Mouse (Mus musculus): Measurements from ENCODE around the gene Insig1. TPM values are rescaled to one million over a fixed set of nuclear protein-coding genes. Genes with fewer than 3 reads are reported as not detected.

Gene Insig1
- polyA plus RNA-seq, 1 experiment = 91.6 TPM

DNA sequence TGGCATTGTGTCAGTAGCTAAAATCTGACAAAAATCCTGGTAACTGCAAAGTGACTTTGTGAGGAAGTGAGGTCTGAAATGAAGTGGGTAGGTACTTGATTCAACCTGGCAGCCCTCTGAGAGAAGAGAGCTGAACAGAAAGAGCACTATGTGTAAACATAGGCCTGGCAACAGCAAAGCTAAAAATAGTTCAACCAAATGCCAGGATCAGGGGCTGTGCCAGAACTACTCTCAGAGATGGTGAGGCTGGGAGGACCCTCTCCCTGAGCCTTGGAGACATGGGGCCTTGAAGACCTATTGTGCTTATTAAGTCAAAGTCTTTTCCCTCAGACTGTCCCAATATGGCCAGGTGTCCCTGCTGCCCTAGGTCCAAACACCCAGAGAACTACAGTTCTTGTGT lies 10.7 kb upstream of the Insig1 start:
- H3K4me3 ChIP-seq (ENCODE audit: insufficient read depth, low read length) = no peak overlapping the region
- H3K27ac ChIP-seq (ENCODE audit: insufficient read depth, low read length) = no peak overlapping the region
- peaks cover 6% of the 10 kb centered on the region for H3K4me1 ChIP-seq (ENCODE audit: control insufficient read depth, insufficient read depth, low read length)
- TF ChIP-seq CTCF (IDR thresholded peaks at IDR 0.05; ENCODE audit: extremely low read depth, insufficient read depth, low read length) (no peak), POLR2A (IDR thresholded peaks at IDR 0.05; ENCODE audit: extremely low read depth, insufficient read depth, low read length) (no peak)

DNA sequence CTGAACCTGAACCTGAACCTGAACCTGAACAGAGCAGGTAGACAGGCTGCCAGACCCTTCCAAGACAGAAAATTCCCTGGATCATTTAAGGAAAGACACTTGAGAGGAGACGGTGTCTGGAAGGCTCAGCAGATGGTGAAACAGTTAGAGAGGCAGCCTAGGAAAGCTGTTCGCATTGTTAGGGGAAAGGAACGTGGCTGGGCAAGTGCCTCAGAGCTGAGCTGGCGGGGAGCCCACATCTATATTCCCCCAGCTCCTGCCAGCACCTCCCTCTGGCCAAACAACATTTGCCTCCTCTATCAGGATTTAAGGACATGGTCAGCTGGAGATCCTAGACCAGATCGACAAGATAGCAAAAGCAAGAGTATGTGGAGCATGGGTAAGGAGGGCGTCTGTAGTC lies 10.2 kb upstream of the Insig1 start:
- TF ChIP-seq CTCF (IDR thresholded peaks at IDR 0.05; ENCODE audit: extremely low read depth, insufficient read depth, low read length) (no peak), POLR2A (IDR thresholded peaks at IDR 0.05; ENCODE audit: extremely low read depth, insufficient read depth, low read length) (no peak)
- Histone ChIP-seq H3K27ac (ENCODE audit: insufficient read depth, low read length) (no peak overlapping the region), H3K4me1 (ENCODE audit: control insufficient read depth, insufficient read depth, low read length) (peaks cover 6% of the 10 kb centered on the region), H3K4me3 (ENCODE audit: insufficient read depth, low read length) (no peak overlapping the region)

DNA sequence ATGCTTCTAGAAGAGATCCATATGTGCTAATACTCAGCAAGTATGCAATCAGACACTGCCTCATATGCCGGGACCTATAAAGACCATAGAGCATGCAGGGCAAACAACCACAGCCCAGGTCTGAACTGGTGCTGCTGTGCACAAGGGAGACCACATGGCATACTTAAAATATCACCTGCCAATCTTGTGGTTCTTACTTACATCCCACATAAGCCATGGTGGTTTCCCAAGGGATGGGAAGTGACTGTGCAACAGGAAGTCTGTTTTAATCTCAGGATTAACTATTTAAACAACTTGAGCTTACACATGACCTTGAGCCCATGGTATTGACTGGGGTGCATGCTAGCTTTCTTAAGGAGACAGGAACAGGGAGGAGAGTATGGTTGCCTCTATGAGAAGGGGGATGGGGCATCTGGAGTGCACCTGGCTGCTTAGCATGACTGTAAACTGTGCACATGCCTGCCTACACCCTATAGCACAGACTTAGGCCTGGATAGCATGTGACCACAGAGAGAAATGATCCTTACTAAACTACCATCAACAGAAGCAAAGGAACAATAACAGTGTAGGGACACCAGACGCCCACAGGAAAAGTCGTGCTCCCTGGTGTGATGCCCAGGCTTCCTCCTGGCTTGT lies 7.1 kb upstream of the Insig1 start:
- no peak for TF ChIP-seq CTCF (IDR thresholded peaks at IDR 0.05; ENCODE audit: extremely low read depth, insufficient read depth, low read length)
- TF ChIP-seq POLR2A (IDR thresholded peaks at IDR 0.05; ENCODE audit: extremely low read depth, insufficient read depth, low read length) = no peak
- Histone ChIP-seq H3K4me3 (ENCODE audit: insufficient read depth, low read length) (no peak overlapping the region), H3K4me1 (ENCODE audit: control insufficient read depth, insufficient read depth, low read length) (peaks cover 6% of the 10 kb centered on the region), H3K27ac (ENCODE audit: insufficient read depth, low read length) (no peak overlapping the region)

DNA sequence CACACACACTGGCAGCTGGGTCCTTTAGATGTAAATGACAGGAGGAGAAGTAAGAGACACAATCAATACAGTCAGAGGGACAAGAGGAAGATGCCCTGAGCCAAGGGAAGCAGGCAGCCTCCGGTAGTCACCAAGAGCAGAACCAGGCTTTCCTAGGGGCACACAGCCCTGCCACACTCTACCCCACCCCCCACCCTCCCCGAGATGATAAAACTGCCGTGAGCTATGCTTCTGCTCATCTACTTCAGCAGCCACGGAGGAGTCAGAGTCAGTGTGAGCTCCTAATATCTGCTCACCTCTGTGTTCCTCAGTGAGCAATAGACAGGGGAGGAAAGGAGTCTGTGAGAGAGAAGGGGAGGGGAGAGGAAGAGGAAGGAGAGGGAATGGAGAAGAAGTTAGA lies 5.9 kb upstream of the Insig1 start:
- Histone ChIP-seq H3K27ac (ENCODE audit: insufficient read depth, low read length) (no peak overlapping the region), H3K4me1 (ENCODE audit: control insufficient read depth, insufficient read depth, low read length) (peaks cover 10% of the 10 kb centered on the region), H3K4me3 (ENCODE audit: insufficient read depth, low read length) (no peak overlapping the region)
- TF ChIP-seq CTCF (IDR thresholded peaks at IDR 0.05; ENCODE audit: extremely low read depth, insufficient read depth, low read length) (no peak), POLR2A (IDR thresholded peaks at IDR 0.05; ENCODE audit: extremely low read depth, insufficient read depth, low read length) (no peak)

DNA sequence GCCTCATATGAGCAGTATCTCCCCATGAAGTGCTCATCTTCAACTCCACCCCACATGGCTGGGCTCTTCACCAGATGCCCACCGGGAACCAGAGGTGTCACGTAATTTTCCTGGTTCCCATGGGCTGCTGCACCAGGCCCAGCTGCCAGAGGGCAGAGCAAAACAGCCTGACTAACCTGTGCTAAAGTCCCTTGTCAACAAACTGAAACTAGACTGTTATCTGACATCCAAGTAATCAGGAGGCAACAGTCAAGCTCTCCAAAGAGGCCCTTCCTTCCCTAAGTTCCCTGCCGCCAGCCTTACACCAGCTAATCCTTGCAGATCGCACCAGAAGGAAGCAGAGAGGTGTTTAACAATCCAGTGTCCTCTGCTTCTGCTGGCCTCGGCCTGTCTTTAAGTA lies 4.9 kb upstream of the Insig1 start:
- TF ChIP-seq POLR2A (IDR thresholded peaks at IDR 0.05; ENCODE audit: extremely low read depth, insufficient read depth, low read length) = no peak
- TF ChIP-seq CTCF (IDR thresholded peaks at IDR 0.05; ENCODE audit: extremely low read depth, insufficient read depth, low read length) = no peak
- Histone ChIP-seq H3K27ac (ENCODE audit: insufficient read depth, low read length) (no peak overlapping the region), H3K4me3 (ENCODE audit: insufficient read depth, low read length) (no peak overlapping the region), H3K4me1 (ENCODE audit: control insufficient read depth, insufficient read depth, low read length) (peaks cover 7% of the 10 kb centered on the region; the same call in 1 of the 2 replicates)

DNA sequence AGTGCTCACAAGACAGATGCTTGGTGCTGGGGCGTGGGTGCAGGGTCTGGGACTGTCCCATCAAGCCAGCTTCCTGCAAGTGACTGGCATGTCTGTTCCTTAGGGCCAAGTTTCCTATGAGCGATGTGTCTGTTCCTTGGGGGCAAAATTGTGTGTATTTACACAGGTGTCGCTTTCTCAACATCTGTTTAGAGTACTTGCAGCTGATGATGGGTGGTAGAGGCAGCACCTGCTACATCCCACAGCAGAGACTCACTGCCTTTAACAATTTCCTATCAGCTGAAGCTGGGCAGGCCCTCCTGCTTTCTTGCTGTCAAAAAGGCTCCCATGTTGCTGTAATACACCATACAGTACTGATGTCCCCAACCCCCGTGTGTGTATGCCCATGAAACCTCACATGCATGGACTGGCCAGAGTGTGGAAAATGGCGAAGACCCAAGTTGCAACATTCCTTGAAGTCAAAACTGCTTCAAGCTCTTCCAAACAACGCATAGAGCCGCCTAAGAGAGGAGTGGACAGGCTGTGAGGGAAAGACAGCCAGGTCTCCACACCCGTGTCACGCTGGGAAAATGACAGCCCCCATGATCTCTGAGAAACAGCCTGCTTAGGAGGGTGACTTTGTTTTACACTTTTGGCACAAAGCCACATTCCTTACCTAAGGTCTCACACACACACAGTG lies 875 bp upstream of the Insig1 start:
- peaks cover 11% of the 10 kb centered on the region for H3K4me1 ChIP-seq (ENCODE audit: control insufficient read depth, insufficient read depth, low read length)
- peak overlapping the region; percentile 90 for H3K4me3 ChIP-seq (ENCODE audit: insufficient read depth, low read length)
- peak overlapping the region; percentile 88 for H3K27ac ChIP-seq (ENCODE audit: insufficient read depth, low read length)
- TF ChIP-seq CTCF (IDR thresholded peaks at IDR 0.05; ENCODE audit: extremely low read depth, insufficient read depth, low read length) (no peak), POLR2A (IDR thresholded peaks at IDR 0.05; ENCODE audit: extremely low read depth, insufficient read depth, low read length) (no peak)

DNA sequence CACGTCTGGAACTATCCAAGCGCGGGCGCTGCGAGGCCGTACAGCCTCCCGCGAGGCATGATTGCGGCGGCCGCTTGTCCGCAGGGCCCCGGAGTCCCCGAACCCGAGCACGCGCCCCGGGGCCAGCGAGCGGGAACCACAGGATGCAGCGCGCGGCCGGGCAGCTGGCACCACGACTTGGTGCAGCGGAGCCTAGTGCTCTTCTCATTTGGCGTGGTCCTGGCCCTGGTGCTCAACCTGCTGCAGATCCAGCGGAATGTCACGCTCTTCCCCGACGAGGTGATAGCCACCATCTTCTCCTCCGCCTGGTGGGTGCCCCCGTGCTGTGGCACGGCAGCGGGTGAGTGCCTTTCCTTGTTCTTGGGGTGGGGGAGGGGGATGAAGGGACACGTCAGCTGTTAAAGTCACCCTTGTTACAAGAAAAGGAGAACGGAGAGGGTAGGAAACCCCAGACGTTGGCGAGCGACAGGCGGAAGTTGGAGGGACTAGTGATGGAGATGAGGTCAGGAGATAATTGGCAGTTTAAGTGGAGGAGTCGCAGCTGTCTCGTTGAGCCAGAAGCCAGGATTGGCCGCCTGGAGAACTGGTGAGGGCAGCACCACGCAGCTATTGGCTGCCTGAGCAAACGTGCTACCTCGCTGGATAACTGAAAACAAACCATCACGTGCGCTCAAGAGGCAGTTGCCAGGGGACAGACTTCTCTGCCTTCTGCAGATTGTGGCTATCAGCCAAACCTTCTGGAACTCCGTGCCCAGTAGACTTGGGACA lies 477 bp downstream of the Insig1 start:
- Histone ChIP-seq H3K27ac (ENCODE audit: insufficient read depth, low read length) (peak overlapping the region; percentile 93), H3K4me1 (ENCODE audit: control insufficient read depth, insufficient read depth, low read length) (peaks cover 11% of the 10 kb centered on the region), H3K4me3 (ENCODE audit: insufficient read depth, low read length) (peak overlapping the region; percentile 90)
- no peak for TF ChIP-seq CTCF (IDR thresholded peaks at IDR 0.05; ENCODE audit: extremely low read depth, insufficient read depth, low read length)
- TF ChIP-seq POLR2A (IDR thresholded peaks at IDR 0.05; ENCODE audit: extremely low read depth, insufficient read depth, low read length) = peak; percentile 73; the same call in 1 of the 2 replicates

DNA sequence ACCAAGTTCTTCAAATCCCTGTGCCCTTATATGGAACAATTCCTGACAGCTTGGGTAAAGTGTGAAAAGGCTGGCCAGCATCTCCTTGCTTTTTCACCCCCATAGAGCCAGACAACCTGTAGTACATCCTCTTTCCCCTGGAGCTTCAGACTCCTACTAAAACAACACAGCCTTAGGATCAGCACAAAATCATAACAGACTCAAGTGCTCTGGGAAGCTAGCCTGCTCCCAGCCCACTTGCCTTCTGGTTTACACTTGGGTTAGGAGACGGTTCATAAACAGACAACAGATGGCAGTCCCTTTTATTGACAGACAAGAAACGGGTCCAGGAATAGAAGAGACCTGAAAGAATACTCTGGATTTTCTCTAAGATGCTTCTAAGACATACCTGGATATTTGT lies 8.3 kb downstream of the Insig1 start:
- TF ChIP-seq POLR2A (IDR thresholded peaks at IDR 0.05; ENCODE audit: extremely low read depth, insufficient read depth, low read length) (no peak), CTCF (IDR thresholded peaks at IDR 0.05; ENCODE audit: extremely low read depth, insufficient read depth, low read length) (no peak)
- H3K27ac ChIP-seq (ENCODE audit: insufficient read depth, low read length) = no peak overlapping the region
- no peaks in the 10 kb centered on the region for H3K4me1 ChIP-seq (ENCODE audit: control insufficient read depth, insufficient read depth, low read length)
- no peak overlapping the region for H3K4me3 ChIP-seq (ENCODE audit: insufficient read depth, low read length)

DNA sequence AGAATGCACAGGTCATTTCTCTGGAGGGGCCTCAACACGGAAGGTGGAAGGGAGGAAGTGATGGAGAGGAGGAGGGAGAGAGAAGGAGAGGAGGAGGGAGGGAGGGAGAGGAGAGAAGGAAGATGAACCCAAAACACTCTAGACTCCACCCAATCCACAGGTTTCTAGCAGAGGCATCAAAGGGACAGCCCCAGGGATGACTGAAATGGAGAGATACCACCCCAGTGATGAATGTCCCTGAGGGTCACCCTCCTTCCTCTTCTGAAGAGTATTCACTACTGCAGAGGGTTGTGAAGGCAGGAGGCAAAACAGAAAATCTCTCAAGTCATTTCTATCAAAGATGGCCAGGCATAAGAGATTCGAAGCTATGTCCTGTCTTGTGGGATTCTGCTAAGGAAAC lies 10.0 kb downstream of the Insig1 start:
- TF ChIP-seq POLR2A (IDR thresholded peaks at IDR 0.05; ENCODE audit: extremely low read depth, insufficient read depth, low read length) = no peak
- TF ChIP-seq CTCF (IDR thresholded peaks at IDR 0.05; ENCODE audit: extremely low read depth, insufficient read depth, low read length) = no peak
- no peak overlapping the region for H3K27ac ChIP-seq (ENCODE audit: insufficient read depth, low read length)
- no peak overlapping the region for H3K4me3 ChIP-seq (ENCODE audit: insufficient read depth, low read length)
- no peaks in the 10 kb centered on the region for H3K4me1 ChIP-seq (ENCODE audit: control insufficient read depth, insufficient read depth, low read length)

Measured in cortical plate, adult 2 months (tissue).